Mouse (Mus musculus) regulatory T cell (primary cell): ENCODE measurements around the gene Tmprss15.

Experiments
- in situ Hi-C: fragments of 300-600 bp; cut with MboI, MseI; formaldehyde crosslinking; loops from one replicate; pipeline ENCODE4 v1.15.1; 2025; ENCODE audit warnings: high pct_unique_total_duplicates

Gene Tmprss15

GRCm38 (mm10) chr16:79090997-79091396 is at the start of gene Tmprss15:
Gene Tmprss15, minus strand, starts transcription at chr16:79091097.
- in situ Hi-C loops: no loop called here

GRCm38 (mm10) chr16:79114879-79115278 is 24.0 kb upstream of the Tmprss15 start:
- in situ Hi-C loops: no loop called here

- in situ Hi-C loops: no loop called here
Measured at GRCm38 (mm10) chr16:79109516-79109915, 18.6 kb upstream of the Tmprss15 start.

GRCm38 (mm10) chr16:79108969-79109368 is 18.1 kb upstream of the Tmprss15 start:
- in situ Hi-C loops: no loop called here

- in situ Hi-C loops: no loop called here
Measured at GRCm38 (mm10) chr16:79100325-79100724, 9.4 kb upstream of the Tmprss15 start.

GRCm38 (mm10) chr16:79098321-79098720 is 7.4 kb upstream of the Tmprss15 start:
- in situ Hi-C loops: no loop called here

GRCm38 (mm10) chr16:79086550-79086949 is 4.3 kb downstream of the Tmprss15 start:
- in situ Hi-C loops: no loop called here

- in situ Hi-C loops: no loop called here
Measured at GRCm38 (mm10) chr16:79063848-79064247, 27.0 kb downstream of the Tmprss15 start.

- in situ Hi-C loops: no loop called here
Measured at GRCm38 (mm10) chr16:79058775-79059558, 31.9 kb downstream of the Tmprss15 start.

GRCm38 (mm10) chr16:79032593-79032992 is 58.3 kb downstream of the Tmprss15 start:
- in situ Hi-C loops: no loop called here

- in situ Hi-C loops: no loop called here
Measured at GRCm38 (mm10) chr16:79002812-79003211, 88.1 kb downstream of the Tmprss15 start.

GRCm38 (mm10) chr16:79001679-79002078 is 89.2 kb downstream of the Tmprss15 start:
- in situ Hi-C loops: no loop called here

GRCm38 (mm10) chr16:78976384-78976783 is 114.5 kb downstream of the Tmprss15 start:
- in situ Hi-C loops: no loop called here

GRCm38 (mm10) chr16:78974099-78974498 is 116.8 kb downstream of the Tmprss15 start:
- in situ Hi-C loops: no loop called here

- in situ Hi-C loops: no loop called here
Measured at GRCm38 (mm10) chr16:78969091-78969731, 121.7 kb downstream of the Tmprss15 start.

GRCm38 (mm10) chr16:78957434-78957833 is 133.5 kb downstream of the Tmprss15 start:
- in situ Hi-C loops: no loop called here

- in situ Hi-C loops: no loop called here
Measured at GRCm38 (mm10) chr16:78950359-78950758, 140.5 kb downstream of the Tmprss15 start.

GRCm38 (mm10) chr16:78937755-78938154 is 153.1 kb downstream of the Tmprss15 start:
- in situ Hi-C loops: no loop called here

- in situ Hi-C loops: no loop called here
Measured at GRCm38 (mm10) chr16:78934298-78934697, 156.6 kb downstream of the Tmprss15 start.

- in situ Hi-C loops: no loop called here
Measured at GRCm38 (mm10) chr16:78931287-78932025, 159.4 kb downstream of the Tmprss15 start.

GRCm38 (mm10) chr16:78930382-78931286 is 160.3 kb downstream of the Tmprss15 start, which contains the start of gene Chodl:
Gene Chodl, plus strand, starts transcription at chr16:78930948.
- in situ Hi-C loops: no loop called here
